Mouse (Mus musculus) small intestine, adult 2 months (tissue): ENCODE measurements around the gene Ptprn2. TPM values are rescaled to one million over a fixed set of nuclear protein-coding genes. Genes with fewer than 3 reads are reported as not detected.

Source experiments
- H3K27ac ChIP-seq: fragments of 200-500 bp; 2 replicates; pipeline ENCODE4 v1.5.1; 2012; ENCODE audit warnings: low read depth, low read length, control low read depth, inconsistent platforms; ENCODE audit not compliant: insufficient read depth
- H3K27me3 ChIP-seq: fragments of 200-500 bp; 2 replicates; pipeline ENCODE4 v1.6.1; 2012; ENCODE audit warnings: mild to moderate bottlenecking, moderate library complexity, low read length, inconsistent platforms; ENCODE audit not compliant: control insufficient read depth, insufficient read depth
- H3K36me3 ChIP-seq: fragments of 200-500 bp; 2 replicates; pipeline ENCODE4 v1.6.1; 2012; ENCODE audit warnings: mild to moderate bottlenecking, low read length, control low read depth, inconsistent platforms; ENCODE audit not compliant: control insufficient read depth, insufficient read depth
- H3K4me1 ChIP-seq: fragments of 200-500 bp; 2 replicates; pipeline ENCODE4 v1.6.1; 2012; ENCODE audit warnings: low read length, inconsistent platforms, mixed read lengths; ENCODE audit not compliant: control insufficient read depth, insufficient read depth, insufficient read length
- H3K4me3 ChIP-seq: fragments of 200-500 bp; 2 replicates; pipeline ENCODE4 v1.5.1; 2012; ENCODE audit warnings: low read depth, mild to moderate bottlenecking, control low read depth, inconsistent platforms, low read length, moderate library complexity
- CTCF ChIP-seq: fragments of 200-500 bp; IDR thresholded peaks from 2 replicates; pipeline ENCODE4 v1.5.1; 2012; ENCODE audit warnings: low read depth, mild to moderate bottlenecking, control low read depth, inconsistent platforms, low read length, moderate library complexity, mixed read lengths; ENCODE audit not compliant: insufficient replicate concordance, insufficient read length; ENCODE audit errors: extremely low read depth
- POLR2A ChIP-seq: fragments of 200-500 bp; IDR thresholded peaks from 2 replicates; pipeline ENCODE4 v1.6.1; 2012; ENCODE audit warnings: low read depth, mild to moderate bottlenecking, control low read depth, inconsistent platforms, low read length, moderate library complexity
- whole genome bisulfite sequencing: fragments of 180-500 bp; shearing (Covaris S2); methylation state at CpG from one replicate; pipeline ENCODE4 v1.1.7; 2018; 5-methylcytosine and 5-hydroxymethylcytosine counted together
- polyA plus RNA-seq: library from polyadenylated mRNA; depleted of rRNA; stranded (reverse); fragments of >200 nt; gene quantifications from 2 replicates; pipeline ENCODE4 v1.2.3, GENCODE M21; 2012

Gene Ptprn2
- polyA plus RNA-seq, 1 experiment = 11.6 TPM

DNA sequence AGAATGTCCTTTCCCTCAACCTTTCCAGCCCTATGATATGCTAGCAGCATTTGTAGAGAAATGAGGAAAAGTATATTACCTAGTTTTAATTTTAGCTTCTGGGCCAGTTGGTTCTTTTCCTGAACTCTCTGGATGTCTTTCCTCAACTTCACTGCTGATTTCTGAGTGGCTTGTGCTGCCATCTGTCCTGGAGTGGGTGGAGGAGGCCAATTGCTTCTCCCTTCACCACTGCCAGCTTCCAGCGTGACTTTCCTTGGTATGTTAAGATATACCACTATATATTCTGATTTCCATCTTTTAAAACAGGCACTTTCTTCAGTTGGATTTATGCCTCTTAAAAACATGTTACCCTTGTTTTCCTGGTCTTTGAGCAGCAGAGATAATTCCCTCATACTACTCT is 17.2 kb upstream of the Ptprn2 start:
- Histone ChIP-seq H3K27ac (no peak overlapping the region), H3K36me3 (no peaks in the 10 kb centered on the region), H3K4me1 (no peaks in the 10 kb centered on the region), H3K4me3 (no peak overlapping the region), H3K27me3 (no peaks in the 10 kb centered on the region)
- no peak for TF ChIP-seq CTCF
- TF ChIP-seq POLR2A = no peak
- 79% methylated on average over 1 of the region's 1 CpGs for whole genome bisulfite sequencing

GRCm38 (mm10) chr12:116469096-116469495 is 16.4 kb upstream of the Ptprn2 start:
- WGBS = 84% methylated on average over 3 of the region's 3 CpGs
- Histone ChIP-seq H3K27ac (no peak overlapping the region), H3K4me3 (no peak overlapping the region), H3K27me3 (no peaks in the 10 kb centered on the region), H3K4me1 (no peaks in the 10 kb centered on the region), H3K36me3 (no peaks in the 10 kb centered on the region)
- TF ChIP-seq POLR2A (no peak), CTCF (no peak)

DNA sequence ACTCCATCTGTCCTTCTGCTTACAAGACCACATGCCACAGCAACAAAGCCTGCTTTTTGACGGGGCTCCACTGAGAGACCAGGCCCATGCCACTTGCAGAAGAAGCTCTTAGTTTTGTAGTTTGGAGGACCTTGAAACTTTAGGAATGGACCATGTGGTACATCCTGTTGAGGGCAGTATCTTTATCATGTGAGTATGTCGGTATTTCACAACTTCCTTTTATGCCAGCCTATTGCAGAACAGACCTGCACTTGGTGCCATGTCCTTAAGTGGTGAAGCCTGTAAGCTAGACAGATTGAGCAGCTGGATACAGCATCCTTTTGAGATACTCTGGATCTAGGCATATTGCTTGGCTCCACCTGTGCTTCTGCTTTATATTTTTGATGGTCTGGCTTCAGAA is 12.3 kb upstream of the Ptprn2 start:
- TF ChIP-seq CTCF = no peak
- TF ChIP-seq POLR2A = no peak

DNA sequence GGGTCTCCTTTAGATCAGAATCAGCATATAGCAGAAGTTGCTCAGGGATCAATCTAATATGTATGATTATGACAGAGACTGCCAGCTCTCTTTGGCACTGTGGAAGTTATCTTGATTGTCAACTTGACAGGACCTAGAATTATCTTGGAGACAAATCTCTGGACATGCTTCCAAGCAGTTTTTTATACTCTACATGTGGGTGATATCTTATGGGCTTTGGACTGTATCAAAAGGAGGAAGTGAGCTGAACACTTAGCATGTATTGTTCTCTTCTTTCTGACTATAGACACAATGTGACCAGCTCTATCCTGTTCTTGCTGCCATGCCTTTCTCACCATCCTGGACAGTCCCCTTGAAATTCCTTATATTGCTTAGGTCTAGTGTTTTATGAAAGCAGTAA is 11.8 kb upstream of the Ptprn2 start:
- H3K27me3 ChIP-seq = no peaks in the 10 kb centered on the region
- no peaks in the 10 kb centered on the region for H3K36me3 ChIP-seq
- TF ChIP-seq CTCF (no peak), POLR2A (no peak)
- no peak overlapping the region for H3K27ac ChIP-seq
- no peaks in the 10 kb centered on the region for H3K4me1 ChIP-seq
- no peak overlapping the region for H3K4me3 ChIP-seq

More for the DNA sequence above, 12.3 kb upstream of the Ptprn2 start:
- Histone ChIP-seq H3K36me3 (no peaks in the 10 kb centered on the region), H3K27ac (no peak overlapping the region), H3K27me3 (no peaks in the 10 kb centered on the region), H3K4me1 (no peaks in the 10 kb centered on the region), H3K4me3 (no peak overlapping the region)
- 59% methylated on average over 2 of the region's 2 CpGs for WGBS

GRCm38 (mm10) chr12:116474676-116475075 is 10.8 kb upstream of the Ptprn2 start:
- Histone ChIP-seq H3K36me3 (no peaks in the 10 kb centered on the region), H3K27me3 (no peaks in the 10 kb centered on the region), H3K4me1 (no peaks in the 10 kb centered on the region), H3K27ac (no peak overlapping the region), H3K4me3 (no peak overlapping the region)
- no peak for TF ChIP-seq POLR2A
- WGBS = 58% methylated on average over 3 of the region's 3 CpGs

- Histone ChIP-seq H3K36me3 (no peaks in the 10 kb centered on the region), H3K27me3 (no peaks in the 10 kb centered on the region), H3K4me3 (no peak overlapping the region), H3K27ac (no peak overlapping the region), H3K4me1 (no peaks in the 10 kb centered on the region)
- WGBS = 52% methylated on average over 1 of the region's 1 CpGs
- TF ChIP-seq POLR2A (no peak), CTCF (no peak)
These were observed 6.7 kb upstream of the Ptprn2 start for GRCm38 (mm10) chr12:116478771-116479170.

DNA sequence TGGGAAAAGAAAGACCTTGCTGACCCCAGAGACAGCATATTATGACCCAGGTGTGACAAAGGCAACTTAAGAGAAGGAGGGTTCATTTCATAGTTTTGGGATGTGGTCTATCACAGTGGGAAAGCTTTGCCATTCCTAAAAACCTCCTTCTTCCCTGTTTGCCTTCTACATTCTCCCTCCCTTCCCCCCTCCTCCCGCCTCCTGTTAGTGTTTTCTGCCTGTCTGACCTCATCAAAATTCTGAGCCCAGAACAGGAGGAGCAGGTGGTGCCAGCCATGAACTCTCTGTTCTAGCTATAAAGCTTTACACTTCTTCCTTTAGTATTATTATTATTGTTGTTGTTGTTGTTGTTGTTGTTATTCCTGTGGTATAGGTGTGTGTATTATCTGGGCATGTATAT is 3.6 kb upstream of the Ptprn2 start:
- TF ChIP-seq POLR2A (no peak), CTCF (no peak)
- Histone ChIP-seq H3K4me1 (peaks cover 8% of the 10 kb centered on the region), H3K27ac (no peak overlapping the region), H3K4me3 (no peak overlapping the region), H3K36me3 (no peaks in the 10 kb centered on the region), H3K27me3 (no peaks in the 10 kb centered on the region; the same call in 1 of the 2 replicates)
- 94% methylated on average over 1 of the region's 1 CpGs for WGBS

- no peak for TF ChIP-seq POLR2A
- Histone ChIP-seq H3K4me3 (no peak overlapping the region), H3K27ac (peak overlapping the region; percentile 40), H3K27me3 (no peaks in the 10 kb centered on the region; the same call in 1 of the 2 replicates), H3K4me1 (peaks cover 8% of the 10 kb centered on the region), H3K36me3 (no peaks in the 10 kb centered on the region)
- WGBS = 20% methylated on average over 2 of the region's 2 CpGs
These were observed 1.9 kb upstream of the Ptprn2 start for GRCm38 (mm10) chr12:116483581-116483980.
